Mouse (Mus musculus) gastrocnemius, adult 2 months (tissue): ENCODE measurements around the gene Gm21969. TPM values are rescaled to one million over a fixed set of nuclear protein-coding genes. Genes with fewer than 3 reads are reported as not detected.
A peak's percentile ranks its signal among the peaks of the same experiment; 100 is the strongest.

Experiments
- DNase-seq: peaks from one replicate; pipeline ENCODE4 v3.0.0; 2022
- H3K27ac ChIP-seq: fragments of 200-600 bp; 2 replicates; pipeline ENCODE4 v1.8.1; 2022; ENCODE audit warnings: mild to moderate bottlenecking
- H3K4me3 ChIP-seq: fragments of 200-600 bp; 2 replicates; pipeline ENCODE4 v1.8.1; 2022; ENCODE audit warnings: mild to moderate bottlenecking, moderate library complexity
- CTCF ChIP-seq: fragments of 200-600 bp; IDR thresholded peaks from 2 replicates; pipeline ENCODE4 v1.8.1; 2022; ENCODE audit warnings: antibody characterized with exemption, mild to moderate bottlenecking, moderate library complexity
- intact Hi-C: fragments of 180-260 bp; cut with DNase I; formaldehyde crosslinking; loops from one replicate; pipeline ENCODE4 v1.15.1; 2025
- microRNA-seq: library from miRNA; unstranded; fragments of <30 nt; microRNA quantifications from one replicate; pipeline ENCODE4 v1.2.0, GENCODE M21; 2021
- total RNA-seq, 2 experiments: library from RNA; stranded (reverse); gene quantifications; 2 replicates each; pipeline ENCODE4 v1.2.3; 2021

Gm21969 gene
- total RNA-seq, 2 experiments from 2014 or later, result not detected

- H3K4me3 ChIP-seq, result no peak overlapping the region
- intact Hi-C loops, result no loop called here
- TF ChIP-seq CTCF, result no peak
These were observed 99.9 kb downstream of the Gm21969 start for GRCm38 (mm10) chr4:139702914-139703313.

GRCm38 (mm10) chr4:139703468-139703867 is 100.5 kb downstream of the Gm21969 start:
- H3K4me3 ChIP-seq, result no peak overlapping the region
- H3K27ac ChIP-seq, result no peak overlapping the region
- no peak for DNase-seq
- TF ChIP-seq CTCF, result peak; percentile 39
- intact Hi-C loops, result no loop called here

More at GRCm38 (mm10) chr4:139702914-139703313, 99.9 kb downstream of the Gm21969 start:
- H3K27ac ChIP-seq, result no peak overlapping the region
- no peak for DNase-seq

- intact Hi-C loops, result no loop called here
- DNase-seq, result no peak
These were observed 103.0 kb downstream of the Gm21969 start for GRCm38 (mm10) chr4:139705986-139706385.

GRCm38 (mm10) chr4:139710467-139711334 is 107.7 kb downstream of the Gm21969 start:
- intact Hi-C loops, result no loop called here
- TF ChIP-seq CTCF, result no peak

More at GRCm38 (mm10) chr4:139705986-139706385, 103.0 kb downstream of the Gm21969 start:
- TF ChIP-seq CTCF, result no peak
- Histone ChIP-seq H3K27ac (no peak overlapping the region), H3K4me3 (no peak overlapping the region)

More at GRCm38 (mm10) chr4:139710467-139711334, 107.7 kb downstream of the Gm21969 start:
- no peak for DNase-seq
- H3K4me3 ChIP-seq, result no peak overlapping the region
- no peak overlapping the region for H3K27ac ChIP-seq

Small RNA genes lying within 50 kb of the gene (microRNA-seq; reads per million reads assigned to microRNA genes)
- gene Gm25571 (not detected), gene Mir7020 (not detected)

Other genes starting within 250 kb of the Gm21969 start
- gene Iffo2, start 72.6 kb upstream of the Gm21969 start, total RNA-seq, result 1 to 10 TPM; 2.1 to 2.5 TPM
- gene Aldh4a1, start 19.7 kb downstream of the Gm21969 start, total RNA-seq, result 10 to 100 TPM; 58.2 to 75.6 TPM
- gene Tas1r2, start 50.4 kb downstream of the Gm21969 start, total RNA-seq, result not detected
- gene Pax7, start 230.3 kb downstream of the Gm21969 start, total RNA-seq, result 1 to 10 TPM; 1.8 to 1.9 TPM